Mouse (Mus musculus): ENCODE measurements around the gene Iqgap2.

DNA sequence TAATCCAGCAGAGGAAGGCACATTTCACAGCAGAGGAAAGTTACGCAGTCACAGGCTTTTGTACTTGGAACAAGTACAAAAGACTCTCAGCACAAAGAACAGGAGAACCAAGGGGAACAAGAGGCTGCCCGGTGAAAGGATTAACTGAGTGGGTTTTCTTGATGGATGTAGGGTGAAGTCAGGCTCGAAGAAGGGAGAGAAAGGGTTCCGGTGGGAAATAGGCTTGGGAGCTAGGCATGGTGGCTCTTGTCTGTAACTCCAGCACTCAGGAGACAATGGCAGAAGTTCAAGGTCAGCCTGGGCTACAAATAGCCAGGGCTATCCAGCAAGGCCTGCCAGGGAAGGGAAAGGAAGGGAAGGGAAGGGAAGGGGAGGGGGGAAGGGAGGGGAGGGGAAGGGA is 40.1 kb downstream of the Iqgap2 start:
- TF ChIP-seq CTCF (conservative IDR thresholded peaks at IDR 0.05; ENCODE audit: insufficient read depth, insufficient read length, low read depth, low read length) = no peak
- TF ChIP-seq POLR2A (IDR thresholded peaks at IDR 0.05; ENCODE audit: low read depth, low read length) = no peak
